Mouse (Mus musculus) layer of hippocampus, postnatal 25 days (tissue): ENCODE measurements around the gene Klhl35. TPM values are rescaled to one million over a fixed set of nuclear protein-coding genes. Genes with fewer than 3 reads are reported as not detected.
A peak's percentile ranks its signal among the peaks of the same experiment; 100 is the strongest.
"Not testable (repeated sequence)": the region's sequence is repeated elsewhere in the genome, so short reads cannot be mapped to it uniquely, and the experiment has no call there.

Experiments used
- DNase-seq, 2 experiments: peaks; one replicate each; pipeline ENCODE4 v3.0.0; 2022; ENCODE audit warnings: mixed read lengths in 2 of 2, low spot score in 1 of 2; ENCODE audit errors: extremely low spot score in 1 of 2
- total RNA-seq, 2 experiments: library from RNA; stranded (reverse); gene quantifications; 2 replicates each; pipeline ENCODE4 v1.2.3; 2021

Gene Klhl35
- total RNA-seq, 2 experiments from 2014 or later = 2.2 to 3.5 TPM

GRCm38 (mm10) chr7:99489708-99490107 is 23.9 kb downstream of the Klhl35 start:
- no peak for DNase-seq

DNA sequence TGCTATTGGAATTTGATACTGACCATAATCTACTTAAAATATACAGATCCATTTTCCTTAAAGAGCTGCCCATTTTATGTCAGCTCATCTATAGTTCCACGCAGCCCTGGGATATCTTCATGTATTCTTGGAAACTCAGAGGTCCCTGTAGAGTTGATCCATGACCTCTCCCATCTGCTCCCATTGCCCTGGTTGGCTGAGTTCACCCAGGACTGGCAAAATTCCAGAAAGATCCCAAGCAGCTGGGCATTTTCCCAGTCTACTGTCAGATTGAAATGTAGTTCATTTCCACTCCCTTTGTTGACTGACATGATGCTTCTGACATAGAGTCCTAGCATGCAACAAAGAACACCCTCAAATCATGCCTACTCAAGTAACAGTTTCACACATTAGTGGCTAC is 33.3 kb downstream of the Klhl35 start:
- no peak for DNase-seq

GRCm38 (mm10) chr7:99500201-99500600 is 34.4 kb downstream of the Klhl35 start:
- DNase-seq = peak; percentile 70 to 92

- no peak for DNase-seq
Observed at GRCm38 (mm10) chr7:99500655-99501054, 34.9 kb downstream of the Klhl35 start.

DNA sequence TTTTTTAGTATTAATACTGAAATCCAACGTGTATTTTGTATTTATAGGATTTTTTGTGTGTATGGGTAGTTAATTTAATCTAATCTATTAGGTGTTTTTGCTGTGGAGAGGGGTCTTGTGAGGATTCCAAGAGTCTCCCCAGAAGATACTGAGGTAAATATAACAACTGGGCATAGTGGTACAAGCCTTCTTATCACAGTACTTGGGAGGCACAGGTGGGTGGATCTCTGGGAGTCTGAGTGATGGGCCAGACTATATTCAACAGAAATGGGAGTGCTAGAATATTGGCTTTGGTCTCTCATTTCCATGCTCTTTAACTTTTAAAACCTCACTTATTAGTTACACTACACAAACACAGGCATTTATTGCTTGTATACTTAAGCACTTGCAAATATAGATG is 35.3 kb downstream of the Klhl35 start:
- no peak for DNase-seq

DNA sequence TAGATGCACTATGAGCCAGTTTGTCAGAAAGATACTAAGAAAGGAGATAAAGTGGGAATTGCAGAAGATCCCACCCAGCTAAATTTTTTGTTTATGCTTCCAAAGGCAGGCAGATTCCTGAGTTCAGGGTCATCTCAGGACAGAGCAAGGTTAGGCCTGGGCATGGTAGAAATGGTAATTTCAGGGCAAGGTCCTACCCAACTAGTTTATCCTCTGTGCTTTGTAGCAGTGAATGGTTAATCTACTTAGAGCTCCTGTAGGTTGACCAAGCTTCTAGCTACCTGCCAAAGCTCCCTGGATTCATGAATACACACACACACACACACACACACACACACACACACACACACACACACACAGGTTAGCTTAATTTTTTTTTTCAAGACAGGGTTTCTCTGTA is 38.8 kb downstream of the Klhl35 start:
- DNase-seq = no peak

DNA sequence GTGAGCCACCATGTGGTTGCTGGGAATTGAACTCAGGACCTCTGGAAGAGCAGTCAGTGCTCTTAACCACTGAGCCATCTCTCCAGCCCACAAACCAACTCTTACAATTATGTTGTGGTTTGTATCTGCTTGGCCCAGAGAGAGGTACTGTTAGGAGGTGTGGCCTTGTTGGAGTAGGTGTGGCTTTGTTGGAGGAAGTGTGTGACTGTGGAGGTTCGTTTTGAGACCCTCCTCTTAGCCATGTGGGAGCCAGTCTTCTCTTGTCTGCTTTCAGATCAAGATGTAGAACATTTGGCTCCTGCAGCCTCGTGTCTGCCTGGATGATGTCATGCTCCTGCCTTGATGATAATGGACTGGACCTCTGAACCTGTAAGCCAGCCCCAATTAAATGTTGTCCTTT is 42.4 kb downstream of the Klhl35 start:
- not testable (repeated sequence) for DNase-seq

GRCm38 (mm10) chr7:99510087-99510501 is 44.3 kb downstream of the Klhl35 start:
- DNase-seq = peak; percentile 57

DNA sequence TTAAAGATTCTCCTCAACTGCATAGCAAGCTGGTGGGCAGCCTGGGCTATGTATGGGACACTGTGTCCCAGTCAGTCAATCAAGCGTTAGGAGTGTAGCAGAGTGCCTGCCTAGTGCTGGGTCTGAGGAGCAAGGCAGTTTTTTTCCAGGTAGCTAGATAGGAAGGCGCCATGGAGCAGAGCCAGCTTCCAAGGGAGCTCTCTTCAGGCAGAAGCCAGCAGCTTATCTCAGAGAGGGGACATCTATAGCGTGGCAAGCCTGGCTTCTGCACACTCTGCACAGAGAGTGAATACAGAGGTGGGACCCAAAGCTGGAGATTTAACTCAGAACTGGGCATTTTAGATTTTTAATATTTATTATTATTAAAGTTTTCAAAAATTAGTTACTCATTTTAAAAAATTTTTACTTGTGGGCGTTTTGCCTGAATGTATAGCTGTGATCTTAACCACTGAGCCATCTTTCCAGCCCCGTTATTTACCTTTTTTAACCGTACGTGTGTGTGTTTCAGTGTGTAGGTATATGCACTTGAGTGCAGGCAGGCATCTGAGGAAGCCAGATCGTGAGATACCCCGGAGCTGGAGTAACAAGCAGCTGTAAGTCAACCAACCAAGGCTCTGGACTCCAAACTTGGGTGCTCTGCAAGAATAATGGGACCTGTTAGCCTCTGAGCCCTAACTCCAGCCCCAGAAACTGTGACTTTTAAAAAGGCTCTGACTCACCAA is 50.4 kb downstream of the Klhl35 start:
- DNase-seq = no peak

DNA sequence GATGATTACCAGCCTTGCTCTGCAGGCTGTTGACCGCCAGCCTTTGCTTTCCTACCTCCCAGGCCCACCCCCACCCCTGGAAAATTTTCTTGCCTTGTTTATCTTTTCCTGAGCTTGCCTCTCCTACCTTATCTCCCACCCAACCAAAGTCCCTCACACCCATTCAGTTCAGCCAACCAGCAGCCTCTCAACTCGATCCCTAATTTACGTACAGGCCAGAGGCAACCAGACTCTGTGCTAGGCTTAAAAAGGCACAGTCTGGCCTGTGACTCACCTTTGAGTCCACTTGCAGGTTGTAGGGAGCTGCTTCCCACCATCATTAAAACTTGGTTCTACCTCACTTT is 51.0 kb downstream of the Klhl35 start:
- DNase-seq = no peak

DNA sequence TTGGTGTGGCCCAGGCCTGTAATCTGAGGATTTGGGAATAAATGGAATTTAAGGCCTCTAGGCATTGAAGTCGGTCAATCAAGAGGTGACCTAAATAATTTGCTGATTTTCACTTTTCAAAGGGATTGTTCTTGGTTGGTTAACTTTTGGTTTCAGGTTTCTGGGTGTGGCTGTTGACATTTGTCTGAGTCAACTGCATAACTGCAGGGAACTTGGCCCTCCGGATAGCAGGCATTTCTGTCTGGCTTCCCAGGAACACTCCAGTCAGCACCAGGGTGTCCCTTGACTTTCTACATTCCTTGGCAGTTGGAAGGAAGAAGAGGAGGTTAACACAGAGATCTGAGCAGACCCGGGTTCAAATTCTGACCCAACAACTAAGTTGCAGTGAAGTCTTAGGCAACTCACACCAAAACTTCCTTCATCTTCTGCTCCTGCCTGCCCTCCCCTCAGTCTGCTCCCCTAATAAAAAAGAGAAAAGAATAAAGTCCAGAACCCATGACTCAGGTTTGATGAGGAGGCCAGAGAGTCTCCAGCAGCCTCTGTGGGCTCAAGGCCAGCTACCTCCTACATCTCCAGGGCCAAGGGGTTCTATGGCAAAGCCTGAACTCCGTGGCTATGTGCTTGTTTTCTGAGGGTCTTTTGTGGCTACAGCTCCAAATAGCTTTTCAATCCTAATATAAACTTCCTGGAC is 53.3 kb downstream of the Klhl35 start:
- no peak for DNase-seq

DNA sequence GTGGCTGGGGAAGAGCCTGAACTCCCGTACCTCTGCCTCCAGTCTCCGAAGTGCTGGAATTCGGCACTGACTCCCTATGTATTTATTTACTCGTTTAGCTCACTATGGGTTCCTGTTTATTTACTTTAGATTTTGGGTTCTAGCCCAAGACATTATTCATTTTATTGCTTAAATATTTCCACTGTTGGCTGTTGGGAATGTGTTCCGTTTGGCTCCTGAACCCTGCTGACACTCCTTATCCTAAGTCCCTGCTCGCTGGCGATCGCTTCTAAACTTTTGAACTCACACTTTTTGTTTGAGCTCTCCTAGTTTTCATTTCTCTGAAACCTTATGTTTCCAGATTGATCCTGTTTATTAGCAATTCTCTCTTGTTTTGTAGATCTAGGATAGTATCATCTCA is 57.3 kb downstream of the Klhl35 start:
- no peak for DNase-seq

Other genes with a start within 250 kb of the Klhl35 start
- gene Mogat2, start 227.4 kb upstream of the Klhl35 start, total RNA-seq = not detected
- 100 to 1,000 TPM; 102 to 107 TPM for gene Map6, start 198.6 kb upstream of the Klhl35 start, total RNA-seq
- 10 to 100 TPM; 29.1 to 30.3 TPM for gene Serpinh1, start 112.8 kb upstream of the Klhl35 start, total RNA-seq
- gene Gdpd5, start 84.6 kb upstream of the Klhl35 start, total RNA-seq = 10 to 100 TPM; 20.3 to 26.2 TPM
- 100 to 1,000 TPM; 250 to 278 TPM for gene Rps3, start 17.7 kb downstream of the Klhl35 start, total RNA-seq
- 100 to 1,000 TPM; 135 to 152 TPM for gene Arrb1, start 69.5 kb downstream of the Klhl35 start, total RNA-seq
- 1 to 10 TPM; 6.1 TPM for gene Tpbgl, start 161.1 kb downstream of the Klhl35 start, total RNA-seq
- gene Slco2b1, start 245.3 kb downstream of the Klhl35 start, total RNA-seq = 10 to 100 TPM; 13.0 to 17.1 TPM